Mouse (Mus musculus) urinary bladder, adult 18-20 months (tissue): ENCODE measurements at regions not wholly inside any gene's neighbourhood (a gene's known extent, or its start where the extent isn't known, plus 50 kb on each side); places are given as distances from the start of the nearest gene placed in this dataset.

Source experiments
- DNase-seq, 2 experiments: peaks; one replicate each; pipeline ENCODE4 v3.0.0; 2022; ENCODE audit warnings: low spot score in 2 of 2, mixed read lengths in 2 of 2

DNA sequence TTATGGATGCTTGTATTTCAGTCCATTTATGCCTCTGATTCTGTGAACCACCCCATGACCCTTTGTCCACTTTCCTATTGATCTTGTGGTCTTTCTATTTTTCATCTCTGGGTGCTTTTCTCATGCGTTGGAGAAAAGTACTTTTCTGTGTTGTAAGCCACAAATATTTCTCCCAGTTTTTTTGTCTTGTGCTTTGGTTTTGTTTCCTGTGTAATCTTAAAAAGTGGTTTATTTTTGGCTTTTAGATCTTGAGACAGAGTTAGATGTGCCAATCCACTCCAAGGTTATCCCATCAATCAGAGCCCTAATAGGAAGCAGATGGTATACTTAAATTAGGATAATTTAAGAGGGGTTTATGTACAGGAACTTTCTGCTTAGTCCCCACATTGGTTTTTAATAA, 50.0 kb upstream of the Slc22a23 start:
- DNase-seq = no peak
